Mouse (Mus musculus) hindbrain, postnatal 0 days (tissue): ENCODE measurements around the gene Itpr2. TPM values are rescaled to one million over a fixed set of nuclear protein-coding genes. Genes with fewer than 3 reads are reported as not detected.
A peak's percentile ranks its signal among the peaks of the same experiment; 100 is the strongest.

ENCODE experiments used
- ATAC-seq: fragments of 200-750 bp; cut with Nextera tagmentation; 2 replicates; pipeline ENCODE4 v1.8.0; 2017; ENCODE audit warnings: mild to moderate bottlenecking, moderate TSS enrichment, moderate library complexity
- DNase-seq: peaks from one replicate; pipeline ENCODE4 v3.0.0-alpha.2; 2015; ENCODE audit warnings: low spot score
- H3K27ac ChIP-seq: fragments of 300-500 bp; sonication (generic); 2 replicates; pipeline ENCODE4 v1.5.1; 2014; ENCODE audit warnings: mild to moderate bottlenecking
- H3K27me3 ChIP-seq: fragments of 300-500 bp; sonication (generic); 2 replicates; pipeline ENCODE4 v1.6.1; 2014; ENCODE audit warnings: low read length, mixed read lengths; ENCODE audit not compliant: insufficient read depth
- H3K36me3 ChIP-seq: fragments of 300-500 bp; sonication (generic); 2 replicates; pipeline ENCODE4 v1.6.1; 2014; ENCODE audit warnings: low read length, mixed read lengths; ENCODE audit not compliant: insufficient read depth
- H3K4me1 ChIP-seq: fragments of 300-500 bp; sonication (generic); 2 replicates; pipeline ENCODE4 v1.6.1; 2014; ENCODE audit warnings: antibody characterized with exemption, low read length, mixed read lengths; ENCODE audit not compliant: insufficient read depth
- H3K4me2 ChIP-seq: fragments of 300-500 bp; sonication (generic); 2 replicates; pipeline ENCODE4 v1.6.1; 2014; ENCODE audit warnings: low read depth, mild to moderate bottlenecking, low read length, moderate library complexity, mixed read lengths
- H3K4me3 ChIP-seq: fragments of 300-500 bp; sonication (generic); 2 replicates; pipeline ENCODE4 v1.5.1; 2014; ENCODE audit warnings: low read length
- H3K9ac ChIP-seq: fragments of 300-500 bp; sonication (generic); replicated peaks from 2 replicates; pipeline ENCODE4 v1.6.1; 2014; ENCODE audit warnings: mild to moderate bottlenecking, low read length, moderate library complexity, mixed read lengths
- H3K9me3 ChIP-seq: fragments of 300-500 bp; sonication (generic); 2 replicates; pipeline ENCODE4 v1.6.1; 2016; ENCODE audit warnings: low read length, mixed read lengths
- CTCF ChIP-seq: IDR thresholded peaks from 2 replicates; pipeline ENCODE4 v1.5.1; 2016; ENCODE audit warnings: antibody characterized with exemption, control low read depth, low read depth
- whole genome bisulfite sequencing: fragments of 180-500 bp; shearing (Covaris S2); extraction: QIAGEN DNeasy Blood & Tissue Kit; methylation state at CpG from one replicate; pipeline ENCODE4 v1.1.7; 2014; 5-methylcytosine and 5-hydroxymethylcytosine counted together
- polyA plus RNA-seq: library from polyadenylated mRNA; unstranded; fragments of >200 nt; fragmentation: Nextera tagmentation; extraction: Ambion mirVana; gene quantifications from 2 replicates; pipeline ENCODE4 v1.2.1, GENCODE M21; 2015
- total RNA-seq: library from RNA; depleted of rRNA; stranded (reverse); fragments of >200 nt; gene quantifications from 2 replicates; pipeline ENCODE4 v1.2.3, GENCODE M21; 2014

Gene Itpr2
- total and polyA plus RNA-seq, 2 experiments from 2014 or later = 15.3 to 15.7 TPM

DNA sequence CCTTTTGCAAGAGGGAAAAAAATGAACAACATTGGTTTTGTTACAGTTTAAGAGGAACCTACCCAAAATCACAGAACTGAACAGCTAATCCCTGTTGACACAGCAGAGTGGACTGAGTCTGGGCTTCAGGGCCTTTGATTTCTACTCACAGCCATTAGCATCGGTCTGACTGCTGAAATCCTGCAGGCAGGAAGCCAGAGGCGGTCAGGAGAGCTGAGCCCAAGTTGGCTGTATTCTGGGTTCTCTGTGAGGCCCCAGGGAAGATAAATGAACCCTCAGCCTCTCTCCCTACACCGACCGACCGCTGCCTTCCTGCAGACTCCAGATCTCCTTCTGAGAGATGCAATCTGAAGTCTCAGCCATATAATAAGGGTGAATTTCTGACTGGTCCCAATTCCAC is 231.9 kb downstream of the Itpr2 start:
- Histone ChIP-seq H3K4me2 (no peak overlapping the region), H3K27me3 (no peaks in the 10 kb centered on the region), H3K9ac (no peak overlapping the region), H3K36me3 (no peaks in the 10 kb centered on the region), H3K4me3 (no peak overlapping the region), H3K4me1 (no peaks in the 10 kb centered on the region), H3K27ac (no peak overlapping the region; the same call in 1 of the 2 replicates), H3K9me3 (no peaks in the 10 kb centered on the region)
- ATAC-seq = no peak
- no peak for TF ChIP-seq CTCF
- peak; percentile 63 for DNase-seq
- WGBS = 28% methylated on average over 5 of the region's 5 CpGs

GRCm38 (mm10) chr6:146269291-146269690 is 232.7 kb downstream of the Itpr2 start:
- no peak overlapping the region for H3K27ac ChIP-seq
- no peak overlapping the region for H3K4me3 ChIP-seq
- no peak overlapping the region for H3K4me2 ChIP-seq
- WGBS = 92% methylated on average over 5 of the region's 5 CpGs
- no peaks in the 10 kb centered on the region for H3K27me3 ChIP-seq
- ATAC-seq = no peak
- no peak overlapping the region for H3K9ac ChIP-seq
- no peaks in the 10 kb centered on the region for H3K4me1 ChIP-seq
- no peaks in the 10 kb centered on the region for H3K9me3 ChIP-seq
- TF ChIP-seq CTCF = no peak
- no peak for DNase-seq
- H3K36me3 ChIP-seq = no peaks in the 10 kb centered on the region

- ATAC-seq (no peak), DNase-seq (no peak)
- no peaks in the 10 kb centered on the region for H3K36me3 ChIP-seq
- no peak overlapping the region for H3K4me3 ChIP-seq
- WGBS = 93% methylated on average over 7 of the region's 7 CpGs
- H3K27ac ChIP-seq = no peak overlapping the region
- TF ChIP-seq CTCF = no peak
- no peaks in the 10 kb centered on the region for H3K9me3 ChIP-seq
- H3K4me2 ChIP-seq = no peak overlapping the region
- no peak overlapping the region for H3K9ac ChIP-seq
- no peaks in the 10 kb centered on the region for H3K4me1 ChIP-seq
- no peaks in the 10 kb centered on the region for H3K27me3 ChIP-seq
Observed at GRCm38 (mm10) chr6:146260674-146261376, 241.2 kb downstream of the Itpr2 start.

DNA sequence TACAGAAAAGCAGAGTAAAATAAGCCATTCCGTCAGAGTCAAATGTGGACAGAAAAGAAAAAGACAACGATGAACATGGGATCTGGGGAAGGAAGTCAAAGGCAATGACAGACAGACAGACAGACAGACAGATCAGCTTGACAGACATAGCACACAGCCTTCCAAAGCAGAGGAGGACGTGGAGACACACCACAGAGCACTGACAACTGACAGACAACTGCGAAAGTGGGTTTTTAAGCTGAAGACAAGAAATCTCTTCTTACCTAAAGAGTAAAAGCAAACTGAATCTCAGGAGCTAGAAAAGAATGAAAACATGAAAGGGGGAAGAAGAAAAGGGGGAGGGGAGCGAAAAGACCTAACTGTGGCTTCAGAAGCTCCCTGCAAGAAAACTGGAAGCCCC is 243.3 kb downstream of the Itpr2 start:
- no peaks in the 10 kb centered on the region for H3K9me3 ChIP-seq
- WGBS = 93% methylated on average over 5 of the region's 5 CpGs
- no peak for TF ChIP-seq CTCF
- H3K4me3 ChIP-seq = no peak overlapping the region
- H3K27me3 ChIP-seq = no peaks in the 10 kb centered on the region
- H3K27ac ChIP-seq = no peak overlapping the region
- no peaks in the 10 kb centered on the region for H3K36me3 ChIP-seq
- H3K4me2 ChIP-seq = no peak overlapping the region
- no peak overlapping the region for H3K9ac ChIP-seq
- ATAC-seq = no peak
- no peak for DNase-seq
- H3K4me1 ChIP-seq = no peaks in the 10 kb centered on the region

DNA sequence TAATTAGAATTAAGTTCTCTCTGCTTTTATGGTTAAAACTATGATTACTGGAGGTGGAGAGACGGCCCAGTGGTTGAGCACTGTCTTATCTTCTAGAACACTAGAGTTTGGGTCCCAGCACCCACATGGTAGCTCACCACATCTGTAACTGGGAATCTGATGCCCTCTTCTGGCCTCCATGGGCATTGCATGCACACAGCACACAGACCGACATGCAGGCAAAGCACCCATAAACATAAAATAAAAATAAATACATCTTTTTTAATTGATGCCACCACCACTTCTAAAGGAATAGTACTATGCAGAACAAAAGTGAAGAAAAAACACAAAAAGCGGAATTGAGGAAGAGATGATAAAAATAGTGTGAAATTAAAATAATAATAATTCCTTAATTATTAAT is 243.8 kb downstream of the Itpr2 start:
- H3K4me2 ChIP-seq = no peak overlapping the region
- no peak overlapping the region for H3K4me3 ChIP-seq
- H3K27me3 ChIP-seq = no peaks in the 10 kb centered on the region
- DNase-seq = no peak
- no peak for ATAC-seq
- H3K27ac ChIP-seq = no peak overlapping the region
- no peaks in the 10 kb centered on the region for H3K4me1 ChIP-seq
- H3K9me3 ChIP-seq = no peaks in the 10 kb centered on the region
- 96% methylated on average over 3 of the region's 3 CpGs for WGBS
- no peak overlapping the region for H3K9ac ChIP-seq
- H3K36me3 ChIP-seq = no peaks in the 10 kb centered on the region
- peak; percentile 15; the same call in 1 of the 2 replicates for TF ChIP-seq CTCF

GRCm38 (mm10) chr6:146256947-146257670 is 244.9 kb downstream of the Itpr2 start:
- no peak overlapping the region for H3K27ac ChIP-seq
- ATAC-seq (no peak), DNase-seq (no peak)
- WGBS = 90% methylated on average over 7 of the region's 7 CpGs
- H3K9ac ChIP-seq = no peak overlapping the region
- no peaks in the 10 kb centered on the region for H3K4me1 ChIP-seq
- no peak overlapping the region for H3K4me2 ChIP-seq
- H3K4me3 ChIP-seq = no peak overlapping the region
- peak; percentile 28 for TF ChIP-seq CTCF
- no peaks in the 10 kb centered on the region for H3K27me3 ChIP-seq
- H3K9me3 ChIP-seq = no peaks in the 10 kb centered on the region
- H3K36me3 ChIP-seq = no peaks in the 10 kb centered on the region

DNA sequence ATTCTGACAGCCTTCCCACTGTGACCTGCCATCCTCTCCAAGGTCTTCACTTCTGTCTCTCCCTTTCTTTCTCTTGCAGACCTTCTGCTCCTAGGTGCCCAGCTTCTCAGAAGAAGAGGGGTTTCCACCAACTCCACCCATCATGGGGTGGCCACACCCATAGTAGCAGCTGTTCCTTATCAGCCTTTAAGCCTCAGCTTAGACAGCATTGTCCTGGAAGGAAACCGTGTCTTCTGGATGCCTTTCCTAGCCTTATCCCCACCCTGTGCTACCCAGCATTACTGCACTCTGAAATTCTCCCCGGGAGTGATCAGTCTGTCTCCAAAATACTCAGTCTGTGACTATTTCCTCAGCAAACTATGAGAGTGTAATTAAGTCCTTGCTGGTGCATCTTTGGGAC is 245.6 kb downstream of the Itpr2 start:
- ATAC-seq (no peak), DNase-seq (no peak)
- Histone ChIP-seq H3K4me3 (no peak overlapping the region), H3K27ac (no peak overlapping the region), H3K9ac (no peak overlapping the region), H3K27me3 (no peaks in the 10 kb centered on the region), H3K9me3 (no peaks in the 10 kb centered on the region), H3K4me2 (no peak overlapping the region), H3K4me1 (no peaks in the 10 kb centered on the region), H3K36me3 (no peaks in the 10 kb centered on the region)
- no peak for TF ChIP-seq CTCF
- WGBS = 78% methylated on average over 2 of the region's 2 CpGs
